Mouse (Mus musculus) intestine, embryonic 14.5 days (tissue): Measurements from ENCODE around the gene Cc2d2a. TPM values are rescaled to one million over a fixed set of nuclear protein-coding genes. Genes with fewer than 3 reads are reported as not detected.

Source experiments
- ATAC-seq: fragments of 200-750 bp; cut with Nextera tagmentation; replicated peaks from 2 replicates; pipeline ENCODE4 v1.8.0; 2017; ENCODE audit warnings: low read depth, moderate number of reproducible peaks, moderate TSS enrichment, moderate library complexity; ENCODE audit not compliant: low FRiP score, low TSS enrichment
- DNase-seq: peaks from one replicate; pipeline ENCODE4 v3.0.0-alpha.2; 2018; ENCODE audit warnings: low spot score
- H3K27ac ChIP-seq: fragments of 300-500 bp; sonication (generic); 2 replicates; pipeline ENCODE4 v1.5.1; 2014; ENCODE audit warnings: low read depth, mild to moderate bottlenecking, control low read depth
- H3K27me3 ChIP-seq: fragments of 300-500 bp; sonication (generic); replicated peaks from 2 replicates; pipeline ENCODE4 v1.6.1; 2014; ENCODE audit warnings: low read length, control low read depth; ENCODE audit not compliant: control insufficient read depth, insufficient read depth
- H3K36me3 ChIP-seq: fragments of 300-500 bp; sonication (generic); 2 replicates; pipeline ENCODE4 v1.6.1; 2014; ENCODE audit warnings: low read length, control low read depth; ENCODE audit not compliant: control insufficient read depth, insufficient read depth
- H3K4me1 ChIP-seq: fragments of 300-500 bp; sonication (generic); replicated peaks from 2 replicates; pipeline ENCODE4 v1.6.1; 2014; ENCODE audit warnings: low read length, control low read depth, mixed read lengths; ENCODE audit not compliant: control insufficient read depth, insufficient read depth
- H3K4me2 ChIP-seq: fragments of 300-500 bp; sonication (generic); 2 replicates; pipeline ENCODE4 v1.6.1; 2014; ENCODE audit warnings: low read length
- H3K4me3 ChIP-seq: fragments of 300-500 bp; sonication (generic); 2 replicates; pipeline ENCODE4 v1.5.1; 2014; ENCODE audit warnings: low read depth, low read length, control low read depth, mixed read lengths
- H3K9ac ChIP-seq: fragments of 300-500 bp; sonication (generic); 2 replicates; pipeline ENCODE4 v1.6.1; 2014; ENCODE audit warnings: mild to moderate bottlenecking, low read length
- H3K9me3 ChIP-seq: fragments of 300-500 bp; sonication (generic); 2 replicates; pipeline ENCODE4 v1.6.1; 2016; ENCODE audit warnings: low read length, control low read depth; ENCODE audit not compliant: control insufficient read depth
- WGBS: fragments of 180-500 bp; shearing (Covaris S2); extraction: QIAGEN DNeasy Blood & Tissue Kit; methylation state at CpG from one replicate; pipeline ENCODE4 v1.1.7; 2014; 5-methylcytosine and 5-hydroxymethylcytosine counted together
- polyA plus RNA-seq: library from polyadenylated mRNA; unstranded; fragments of >200 nt; fragmentation: Nextera tagmentation; extraction: Ambion mirVana; gene quantifications from 2 replicates; pipeline ENCODE4 v1.2.1, GENCODE M21; 2014

Gene Cc2d2a
- 9.8 and 11.0 TPM in 2 replicates for polyA plus RNA-seq

DNA sequence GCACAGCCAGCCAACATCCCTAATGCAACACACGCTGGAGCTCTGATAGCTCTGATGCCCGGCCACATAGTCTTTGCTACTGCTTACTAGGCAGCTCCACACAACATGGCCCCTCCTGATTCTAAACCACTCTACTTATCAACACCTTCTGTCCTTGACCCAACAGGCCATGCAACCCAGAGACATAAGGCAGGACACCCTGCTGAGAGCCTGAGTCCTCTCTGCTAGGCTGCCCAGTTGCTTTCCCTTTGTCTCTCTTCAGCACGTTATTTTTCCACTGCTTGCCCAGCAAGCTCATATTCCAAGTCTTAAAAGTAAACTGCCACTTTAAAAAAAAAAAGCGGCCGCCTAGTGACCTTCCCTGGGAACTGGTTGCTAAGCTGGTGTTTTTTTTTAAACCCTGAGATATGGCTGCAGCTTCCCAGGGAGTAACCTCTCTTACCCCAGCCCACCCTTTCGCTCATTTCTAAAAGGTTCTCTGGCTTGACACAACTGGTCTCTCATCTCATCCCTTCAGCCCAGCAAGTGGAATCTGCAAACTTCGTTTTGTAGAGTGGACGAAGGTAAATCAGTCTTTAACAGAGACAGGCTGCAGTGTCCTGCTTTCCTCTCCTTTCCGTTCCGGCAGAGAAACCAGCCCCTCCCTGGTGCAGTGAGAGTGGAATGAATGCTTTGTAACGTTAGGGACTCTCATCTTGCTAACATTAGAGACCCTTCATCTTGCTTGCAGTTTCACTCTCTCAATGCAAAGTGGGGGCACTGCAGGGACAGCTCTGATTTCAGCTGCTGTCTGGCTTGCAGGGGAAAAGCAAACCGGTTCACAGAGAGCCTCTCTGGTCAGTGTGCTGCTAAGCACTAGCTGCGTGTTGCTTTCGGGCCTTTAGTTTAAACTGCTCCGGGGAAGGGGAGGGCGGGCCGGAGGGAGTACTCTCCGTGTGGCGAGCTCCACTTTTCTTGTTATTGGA lies at the start of gene Cc2d2a:
Cc2d2a (plus strand) TSS at position 350 of the 965 bp plus-strand sequence.
- Histone ChIP-seq H3K27me3 (no peaks in the 10 kb centered on the region), H3K4me1 (peaks cover 16% of the 10 kb centered on the region), H3K9ac (peak within 1 kb of the TSS; percentile 56), H3K36me3 (no peaks in the 10 kb centered on the region), H3K27ac (peak within 1 kb of the TSS; percentile 94), H3K9me3 (no peaks in the 10 kb centered on the region), H3K4me2 (peak within 1 kb of the TSS; percentile 71), H3K4me3 (peak within 1 kb of the TSS; percentile 47)
- DNase-seq (peak; percentile 86), ATAC-seq (peak; percentile 67)
- 4% methylated on average over 19 of the region's 19 CpGs for WGBS

DNA sequence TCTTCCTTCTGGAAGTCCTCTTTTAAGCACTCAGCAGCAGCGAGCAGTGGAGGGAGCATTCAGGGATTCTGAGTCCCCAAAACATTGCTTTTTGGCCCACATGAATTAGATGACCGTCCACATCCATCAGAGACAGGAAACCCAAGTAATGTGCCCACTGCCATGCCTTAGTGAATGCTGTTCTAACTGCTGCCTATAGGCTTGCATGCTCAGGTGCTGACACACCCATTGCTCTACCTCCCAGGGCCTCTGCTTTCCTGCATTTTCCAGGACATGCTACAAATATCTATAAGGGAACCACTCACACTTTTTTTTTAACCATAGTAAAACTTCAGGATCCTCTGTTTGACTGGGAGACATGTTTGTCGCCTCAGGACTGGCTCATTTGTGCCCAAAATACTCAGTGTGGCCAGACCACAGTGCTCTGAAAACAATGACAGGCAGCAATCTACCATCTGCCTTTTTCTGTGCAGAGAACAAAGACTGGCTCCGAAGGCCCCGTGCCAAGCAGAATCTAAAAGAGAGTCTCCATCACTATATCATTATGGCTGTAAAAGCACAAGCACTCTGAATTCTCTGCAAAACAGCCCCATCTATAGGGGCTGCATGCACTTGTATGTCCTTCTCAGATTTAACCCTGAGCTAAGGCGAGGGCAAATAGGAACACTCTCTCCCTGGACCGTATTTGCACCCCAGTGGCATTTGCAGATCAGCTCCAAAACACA lies 40.4 kb upstream of the Cc2d2a start:
- no peak overlapping the region for H3K4me2 ChIP-seq
- H3K9ac ChIP-seq: no peak overlapping the region
- no peak overlapping the region for H3K4me3 ChIP-seq
- DNase-seq: no peak
- H3K4me1 ChIP-seq: no peaks in the 10 kb centered on the region
- no peaks in the 10 kb centered on the region for H3K36me3 ChIP-seq
- no peaks in the 10 kb centered on the region for H3K27me3 ChIP-seq
- H3K9me3 ChIP-seq: no peaks in the 10 kb centered on the region
- no peak overlapping the region for H3K27ac ChIP-seq
- WGBS: 66% methylated on average over 7 of the region's 7 CpGs
- ATAC-seq: no peak

DNA sequence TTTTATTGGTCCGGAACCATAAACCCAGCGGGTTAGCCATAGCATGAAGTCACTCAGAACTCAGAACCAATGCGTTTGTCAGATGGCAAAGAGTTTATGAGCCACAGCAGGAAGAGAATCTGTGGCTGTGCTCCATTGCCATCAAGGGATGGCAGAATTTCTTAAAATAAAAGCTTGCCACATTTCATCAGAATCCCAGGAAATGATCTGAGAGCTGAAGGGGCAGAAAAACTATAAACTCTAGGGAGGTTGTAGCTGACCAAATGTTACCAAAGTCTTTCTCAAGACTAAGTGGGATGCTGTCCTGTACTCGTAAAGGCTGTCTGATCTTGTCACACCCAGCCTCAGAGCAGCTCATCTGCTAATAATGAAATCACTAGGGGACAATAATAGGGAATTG lies 36.7 kb upstream of the Cc2d2a start:
- Histone ChIP-seq H3K9ac (no peak overlapping the region), H3K9me3 (no peaks in the 10 kb centered on the region), H3K27ac (no peak overlapping the region), H3K4me3 (no peak overlapping the region), H3K4me1 (no peaks in the 10 kb centered on the region), H3K27me3 (no peaks in the 10 kb centered on the region), H3K4me2 (no peak overlapping the region), H3K36me3 (no peaks in the 10 kb centered on the region)
- ATAC-seq (no peak), DNase-seq (no peak)
- 69% methylated on average over 4 of the region's 4 CpGs for WGBS

DNA sequence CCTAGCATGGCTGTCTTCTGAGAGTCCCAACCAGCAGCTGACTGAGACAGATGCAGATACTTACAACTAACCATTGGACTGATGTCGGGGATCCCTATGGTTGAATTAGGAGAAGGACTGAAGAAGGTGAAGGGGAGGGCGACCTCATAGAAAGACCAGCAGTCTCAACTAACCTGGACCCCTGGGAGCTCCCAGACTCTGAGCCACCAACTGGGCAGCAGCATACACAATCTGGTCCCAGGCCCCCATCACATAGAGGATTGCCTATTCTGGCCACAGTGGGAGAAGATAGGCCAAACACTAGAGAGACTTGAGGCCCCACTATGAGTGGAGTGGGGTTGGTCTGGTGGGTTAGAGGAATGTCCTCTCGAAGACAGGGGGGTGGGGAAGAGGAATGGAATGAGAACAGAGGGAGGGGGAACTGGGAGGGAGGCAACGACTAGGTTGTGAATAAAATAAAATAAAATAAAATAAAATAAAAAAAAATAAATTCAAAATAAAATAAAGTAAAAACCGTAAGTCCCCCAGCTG lies 28.0 kb upstream of the Cc2d2a start:
- ATAC-seq (0 out of 2 replicates have a peak, but pooled peaks have one; percentile 27), DNase-seq (no peak)
- no peaks in the 10 kb centered on the region for H3K4me1 ChIP-seq
- no peak overlapping the region for H3K4me3 ChIP-seq
- no peaks in the 10 kb centered on the region for H3K9me3 ChIP-seq
- H3K36me3 ChIP-seq: no peaks in the 10 kb centered on the region
- H3K27ac ChIP-seq: no peak overlapping the region
- H3K4me2 ChIP-seq: no peak overlapping the region
- no peaks in the 10 kb centered on the region for H3K27me3 ChIP-seq
- H3K9ac ChIP-seq: no peak overlapping the region
- WGBS: 78% methylated on average over 5 of the region's 5 CpGs

- no peaks in the 10 kb centered on the region for H3K36me3 ChIP-seq
- H3K9me3 ChIP-seq: no peaks in the 10 kb centered on the region
- no peaks in the 10 kb centered on the region for H3K4me1 ChIP-seq
- H3K4me2 ChIP-seq: no peak overlapping the region
- DNase-seq (no peak), ATAC-seq (peak; percentile 70)
- H3K9ac ChIP-seq: no peak overlapping the region
- WGBS: 30% methylated on average over 9 of the region's 9 CpGs
- no peak overlapping the region for H3K4me3 ChIP-seq
- no peak overlapping the region for H3K27ac ChIP-seq
- no peaks in the 10 kb centered on the region for H3K27me3 ChIP-seq
Measured at GRCm38 (mm10) chr5:43634602-43635081, 27.5 kb upstream of the Cc2d2a start.

- WGBS: 69% methylated on average over 4 of the region's 4 CpGs
- no peak for ATAC-seq
Measured at GRCm38 (mm10) chr5:43645020-43645419, 17.1 kb upstream of the Cc2d2a start.

GRCm38 (mm10) chr5:43647098-43647774 lies 14.9 kb upstream of the Cc2d2a start:
- Histone ChIP-seq H3K4me3 (no peak overlapping the region), H3K9me3 (no peaks in the 10 kb centered on the region), H3K27me3 (no peaks in the 10 kb centered on the region), H3K9ac (no peak overlapping the region), H3K36me3 (no peaks in the 10 kb centered on the region), H3K4me1 (no peaks in the 10 kb centered on the region), H3K27ac (no peak overlapping the region), H3K4me2 (no peak overlapping the region)
- 74% methylated on average over 12 of the region's 12 CpGs for WGBS
- DNase-seq (no peak), ATAC-seq (no peak)

More at GRCm38 (mm10) chr5:43645020-43645419, 17.1 kb upstream of the Cc2d2a start:
- Histone ChIP-seq H3K9me3 (no peaks in the 10 kb centered on the region), H3K27ac (no peak overlapping the region), H3K36me3 (no peaks in the 10 kb centered on the region), H3K9ac (no peak overlapping the region), H3K27me3 (no peaks in the 10 kb centered on the region), H3K4me1 (no peaks in the 10 kb centered on the region), H3K4me2 (no peak overlapping the region), H3K4me3 (no peak overlapping the region)
- no peak for DNase-seq

DNA sequence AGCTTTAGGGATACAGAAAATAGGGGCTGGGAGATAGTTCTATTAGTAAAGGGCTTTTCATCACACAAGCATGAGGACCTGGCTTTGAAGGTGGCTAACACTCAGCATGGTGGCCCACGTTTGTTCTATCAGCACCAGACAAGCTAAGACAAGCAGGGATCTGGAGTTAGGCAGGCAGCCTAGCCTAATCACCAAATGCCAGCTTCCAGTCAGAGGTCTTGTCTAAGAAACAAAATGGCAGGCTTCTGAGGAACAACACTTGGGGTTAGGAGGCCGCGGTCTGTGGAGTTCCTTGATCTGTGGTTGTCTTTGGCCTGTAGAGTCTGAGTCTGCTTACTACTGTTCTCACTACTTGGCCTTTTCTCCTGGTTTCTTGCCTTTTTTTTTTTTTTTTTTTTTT lies 648 bp upstream of the Cc2d2a start:
- H3K4me2 ChIP-seq: peak overlapping the region; percentile 71
- H3K9ac ChIP-seq: no peak overlapping the region
- peak overlapping the region; percentile 94 for H3K27ac ChIP-seq
- no peaks in the 10 kb centered on the region for H3K36me3 ChIP-seq
- WGBS: 85% methylated on average over 3 of the region's 3 CpGs
- H3K9me3 ChIP-seq: no peaks in the 10 kb centered on the region
- DNase-seq (no peak), ATAC-seq (no peak)
- no peaks in the 10 kb centered on the region for H3K27me3 ChIP-seq
- peaks cover 16% of the 10 kb centered on the region for H3K4me1 ChIP-seq
- H3K4me3 ChIP-seq: no peak overlapping the region
